Comparison of ENCODE assay signal across 1 mouse cellular context in the genomic region with DNA sequence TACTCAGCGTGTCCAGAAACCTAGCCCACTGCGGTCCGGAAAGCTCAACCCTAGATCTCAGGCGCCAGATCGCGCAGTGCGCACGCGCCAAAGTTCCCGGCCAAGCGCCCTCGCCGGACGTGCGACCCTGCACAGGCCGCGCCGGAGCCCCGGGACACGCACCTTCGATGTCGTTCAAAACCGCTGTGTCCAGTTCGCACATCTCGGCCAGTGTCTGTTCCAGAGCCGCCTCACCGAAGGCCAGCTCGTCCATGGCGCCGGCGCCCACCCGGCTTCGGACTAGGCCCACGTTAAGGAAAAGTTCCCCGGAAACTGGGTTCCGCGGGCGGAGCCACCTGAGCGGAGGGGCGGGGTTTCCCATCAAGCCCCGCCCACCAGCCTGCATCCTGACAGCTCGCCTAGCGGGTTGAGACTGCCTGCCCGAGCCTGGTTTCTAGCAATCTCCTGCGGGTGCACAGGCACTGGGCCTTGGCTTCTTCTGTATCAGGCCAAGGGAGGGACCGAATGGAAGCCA.
TF ChIP-seq lines count a peak whose summit lies in the region.

No protein-coding gene starts in this region.

TF ChIP-seq in MEL, 35 proteins besides CTCF, POLR2A, EP300 and RAD21 (continued from another document):
- no peak; the same call in 1 of the 2 replicates for TF ChIP-seq BHLHE40 (IDR thresholded peaks at IDR 0.05; ENCODE audit: borderline replicate concordance, low read depth, low read length)
- TF ChIP-seq ETS1 (IDR thresholded peaks at IDR 0.05; ENCODE audit: low read depth, low read length) = no peak
- peak; percentile 89 for TF ChIP-seq POLR2AphosphoS2 (IDR thresholded peaks at IDR 0.05; ENCODE audit: low read length)
- no peak for TF ChIP-seq E2F4 (IDR thresholded peaks at IDR 0.05; ENCODE audit: borderline replicate concordance, low read depth, low read length)
- no peak for TF ChIP-seq CHD1 (IDR thresholded peaks at IDR 0.05; ENCODE audit: low read depth, low read length)
- TF ChIP-seq USF1 (IDR thresholded peaks at IDR 0.05; ENCODE audit: low read depth, low read length) = 0 out of 2 replicates have a peak, but pooled peaks have one; percentile 12
- peak; percentile 81 for TF ChIP-seq NELFE (IDR thresholded peaks at IDR 0.05; ENCODE audit: low read depth, low read length)
- TF ChIP-seq MXI1 (IDR thresholded peaks at IDR 0.05; ENCODE audit: low read depth, low read length) = peak; percentile 38; the same call in 1 of the 2 replicates
- TF ChIP-seq TCF12 (IDR thresholded peaks at IDR 0.05; ENCODE audit: low read depth, low read length) = peak; percentile 57
- peak; percentile 82 for TF ChIP-seq NRF1 (IDR thresholded peaks at IDR 0.05; ENCODE audit: insufficient read depth, low read depth, low read length, poor library complexity, severe bottlenecking)
- TF ChIP-seq ZMIZ1 (IDR thresholded peaks at IDR 0.05; ENCODE audit: low read depth, low read length) = peak; percentile 80; the same call in 1 of the 2 replicates
- TF ChIP-seq USF2 (IDR thresholded peaks at IDR 0.05; ENCODE audit: borderline replicate concordance in 1 of 2, insufficient read depth in 1 of 2, low read depth in 1 of 2, low read length in 2 of 2) = no peak
